ENCODE assay signal across 29 mouse cellular contexts in genomic region chr16:55526230-55526842, GRCm38 (mm10).
DNase-seq lines count a peak whose midpoint lies in the region; ATAC-seq lines count a peak whose summit lies in the region.
"Had no signal": no experiment of that assay in that cellular context is flagged by ENCODE, and none has a peak within 500 bp of the region (broad histone marks: within the 10 kb centered on the region; RNA-seq: fewer than 3 reads in every experiment).

No protein-coding gene starts in this region.

- WGBS in midbrain, embryonic 15.5 days: 80% methylated on average over 5 of the region's 5 CpGs

- H3K27ac ChIP-seq in midbrain, embryonic 15.5 days: no peak overlapping the region
- H3K27ac ChIP-seq: forebrain, embryonic 12.5 days; hindbrain, embryonic 10.5 days; hindbrain, embryonic 15.5 days; intestine, embryonic 15.5 days; liver, embryonic 14.5 days; lung, embryonic 15.5 days; midbrain, embryonic 12.5 days; neural tube, embryonic 15.5 days; stomach, embryonic 15.5 days had no signal

- no peaks in the 10 kb centered on the region for H3K9me3 ChIP-seq in midbrain, embryonic 15.5 days
- H3K9me3 ChIP-seq: forebrain, embryonic 12.5 days; hindbrain, embryonic 10.5 days; hindbrain, embryonic 15.5 days; intestine, embryonic 15.5 days; lung, embryonic 15.5 days; megakaryocyte, embryonic 14.5 days; midbrain, embryonic 12.5 days; neural tube, embryonic 15.5 days; stomach, embryonic 15.5 days had no signal

- no peaks in the 10 kb centered on the region for H3K4me1 ChIP-seq in midbrain, embryonic 15.5 days
- H3K4me1 ChIP-seq: forebrain, embryonic 12.5 days; hindbrain, embryonic 10.5 days; hindbrain, embryonic 15.5 days; intestine, embryonic 15.5 days; lung, embryonic 15.5 days; midbrain, embryonic 12.5 days; neural tube, embryonic 15.5 days; stomach, embryonic 15.5 days had no signal

- no peaks in the 10 kb centered on the region for H3K27me3 ChIP-seq in midbrain, embryonic 15.5 days (replicated peaks)
- H3K27me3 ChIP-seq: forebrain, embryonic 12.5 days; hindbrain, embryonic 15.5 days; intestine, embryonic 15.5 days; lung, embryonic 15.5 days; megakaryocyte, embryonic 14.5 days; midbrain, embryonic 12.5 days; neural tube, embryonic 15.5 days; stomach, embryonic 15.5 days had no signal

- no peak overlapping the region for H3K4me2 ChIP-seq in midbrain, embryonic 15.5 days
- H3K4me2 ChIP-seq: forebrain, embryonic 12.5 days; hindbrain, embryonic 15.5 days; intestine, embryonic 15.5 days; lung, embryonic 15.5 days; midbrain, embryonic 12.5 days; neural tube, embryonic 15.5 days; stomach, embryonic 15.5 days had no signal

- ATAC-seq in CD4-positive, CD25-positive, alpha-beta regulatory T cell, adult 4 months: peak; percentile 62
- no peak for ATAC-seq in midbrain, embryonic 15.5 days (replicated peaks)
- ATAC-seq: forebrain, postnatal 0 days; intestine, embryonic 15.5 days had no signal

- no peak overlapping the region for H3K4me3 ChIP-seq in midbrain, embryonic 15.5 days
- H3K4me3 ChIP-seq: forebrain, embryonic 12.5 days; hindbrain, embryonic 10.5 days; hindbrain, embryonic 15.5 days; intestine, embryonic 15.5 days; lung, embryonic 15.5 days; megakaryocyte, embryonic 14.5 days; midbrain, embryonic 12.5 days; neural tube, embryonic 15.5 days; stomach, embryonic 15.5 days had no signal

- peak; percentile 39 for DNase-seq in urinary bladder, adult 2 months (ENCODE audit: low spot score)
- DNase-seq in urinary bladder, postnatal 4 days (ENCODE audit: low spot score in 2 of 2): no peak
- peak; percentile 69 for DNase-seq in induced T-regulatory cell, adult 2 months (ENCODE audit: low read depth)
- DNase-seq in urinary bladder, postnatal 36 days (ENCODE audit: low spot score in 2 of 2): peak; percentile 55 to 68
- DNase-seq in kidney, postnatal 14 days: no peak
- no peak for DNase-seq in testis, postnatal 10 days (ENCODE audit: low spot score)
- DNase-seq: adrenal gland, postnatal 14 days; cerebellum, adult 18-20 months; cerebellum, postnatal 10 days; forebrain, postnatal 0 days; heart, postnatal 14 days; kidney, adult 9 months; kidney, postnatal 10 days; liver; lung, postnatal 4 days; right cerebral cortex, postnatal 25 days; thymus, postnatal 4 days had no signal

- no peak overlapping the region for H3K9ac ChIP-seq in midbrain, embryonic 15.5 days
- H3K9ac ChIP-seq: forebrain, embryonic 12.5 days; forebrain, postnatal 0 days; hindbrain, embryonic 15.5 days; intestine, embryonic 15.5 days; liver, embryonic 14.5 days; lung, embryonic 15.5 days; midbrain, embryonic 12.5 days; neural tube, embryonic 15.5 days; stomach, embryonic 15.5 days had no signal

- no peaks in the 10 kb centered on the region for H3K36me3 ChIP-seq in midbrain, embryonic 15.5 days (replicated peaks)
- H3K36me3 ChIP-seq: forebrain, embryonic 12.5 days; hindbrain, embryonic 10.5 days; hindbrain, embryonic 15.5 days; intestine, embryonic 15.5 days; lung, embryonic 15.5 days; midbrain, embryonic 12.5 days; neural tube, embryonic 15.5 days; stomach, embryonic 15.5 days had no signal

Comparison
In these comparisons a context has a peak if more than half of its experiments do, and no peak if none do; other contexts are left out.
1. DNase-seq: peak in urinary bladder, adult 2 months (single experiment), induced T-regulatory cell, adult 2 months (single experiment) and urinary bladder, postnatal 36 days (2 of 2); none in urinary bladder, postnatal 4 days (0 of 2), kidney, postnatal 14 days (single experiment) and testis, postnatal 10 days (single experiment).